Mouse (Mus musculus) CH12.LX (cell line): ENCODE results near the gene Nucb1. TPM values are rescaled to one million over a fixed set of nuclear protein-coding genes. Genes with fewer than 3 reads are reported as not detected.

Source experiments
- DNase-seq: peaks from one replicate; pipeline ENCODE4 v3.0.0-alpha.2; 2013; ENCODE audit errors: extremely low read depth
- H3K27ac ChIP-seq: 2 replicates; pipeline ENCODE4 v1.5.1; 2012; ENCODE audit warnings: low read depth, mild to moderate bottlenecking, control low read depth, moderate library complexity; ENCODE audit not compliant: insufficient read depth
- H3K27me3 ChIP-seq: replicated peaks from 2 replicates; pipeline ENCODE3; 2012; ENCODE audit warnings: inconsistent platforms
- H3K36me3 ChIP-seq, 2 experiments: replicated peaks in 1 of 2; 2 replicates each; pipeline versions ENCODE3 to v1.6.1; 2012; ENCODE audit warnings: inconsistent platforms in 1 of 2, low read length in 1 of 2, mild to moderate bottlenecking in 1 of 2, mixed read lengths in 1 of 2, moderate library complexity in 1 of 2; ENCODE audit not compliant: control insufficient read depth in 1 of 2, insufficient read depth in 1 of 2
- H3K4me1 ChIP-seq, 2 experiments: 2 replicates each; pipeline ENCODE4 v1.6.1; 2012; ENCODE audit warnings: inconsistent platforms in 1 of 2, moderate library complexity in 1 of 2; ENCODE audit not compliant: insufficient read depth in 2 of 2, control insufficient read depth in 1 of 2
- H3K4me2 ChIP-seq: 2 replicates; pipeline ENCODE4 v1.6.1; 2012; ENCODE audit warnings: low read depth, mild to moderate bottlenecking, control low read depth; ENCODE audit not compliant: poor library complexity, insufficient read depth, severe bottlenecking
- H3K4me3 ChIP-seq, 3 experiments: fragments of 150-350 bp in 1 of 3; sonication (generic) in 1 of 3; replicated peaks in 1 of 3; 2 replicates each; pipeline versions ENCODE3 to v1.5.1; 2011 to 2012; ENCODE audit warnings: low read depth in 2 of 3, low read length in 2 of 3, mild to moderate bottlenecking in 2 of 3, moderate library complexity in 2 of 3, control low read depth in 1 of 3, improper control_type of control experiment in 1 of 3, inconsistent platforms in 1 of 3, mixed read lengths in 1 of 3; ENCODE audit not compliant: poor library complexity in 1 of 3
- H3K79me2 ChIP-seq: replicated peaks from 2 replicates; pipeline ENCODE4 v1.6.1; 2012; ENCODE audit warnings: mild to moderate bottlenecking, moderate library complexity; ENCODE audit not compliant: control insufficient read depth, poor library complexity, insufficient read depth, severe bottlenecking; ENCODE audit errors: extremely low read depth
- H3K9ac ChIP-seq: 2 replicates; pipeline ENCODE4 v1.6.1; 2012; ENCODE audit warnings: low read depth, mild to moderate bottlenecking, control low read depth, moderate library complexity; ENCODE audit not compliant: insufficient read depth
- H3K9me3 ChIP-seq: replicated peaks from 2 replicates; pipeline ENCODE3; 2012; ENCODE audit warnings: low read length, inconsistent platforms, mixed read lengths
- BHLHE40 ChIP-seq: IDR thresholded peaks from 2 replicates; pipeline ENCODE4 v1.6.1; 2011; ENCODE audit warnings: mild to moderate bottlenecking, low read depth, low read length, improper control_type of control experiment
- CHD2 ChIP-seq: IDR thresholded peaks from 2 replicates; pipeline ENCODE4 v1.6.1; 2011; ENCODE audit warnings: low read length, improper control_type of control experiment
- E2F4 ChIP-seq: IDR thresholded peaks from 2 replicates; pipeline ENCODE4 v1.6.1; 2011; ENCODE audit warnings: low read depth, low read length, improper control_type of control experiment; ENCODE audit not compliant: insufficient replicate concordance
- ELF1 ChIP-seq: IDR thresholded peaks from 2 replicates; pipeline ENCODE4 v1.6.1; 2014; ENCODE audit warnings: low read depth, mild to moderate bottlenecking, inconsistent platforms, low read length, improper control_type of control experiment
- EP300 ChIP-seq: IDR thresholded peaks from 2 replicates; pipeline ENCODE4 v1.6.1; 2011; ENCODE audit warnings: low read length, improper control_type of control experiment
- ETS1 ChIP-seq: conservative IDR thresholded peaks from 2 replicates; pipeline ENCODE4 v1.6.1; 2012; ENCODE audit warnings: low read depth, mild to moderate bottlenecking, inconsistent platforms, low read length, improper control_type of control experiment, moderate library complexity
- GABPA ChIP-seq: IDR thresholded peaks from 2 replicates; pipeline ENCODE4 v1.6.1; 2012; ENCODE audit warnings: low read depth, low read length, improper control_type of control experiment, inconsistent platforms; ENCODE audit not compliant: insufficient replicate concordance
- HCFC1 ChIP-seq: IDR thresholded peaks from 2 replicates; pipeline ENCODE4 v1.6.1; 2012; ENCODE audit warnings: low read depth, mild to moderate bottlenecking, inconsistent platforms, low read length, improper control_type of control experiment
- IRF4 ChIP-seq: IDR thresholded peaks from 2 replicates; pipeline ENCODE4 v1.6.1; 2014; ENCODE audit warnings: low read depth, mild to moderate bottlenecking, inconsistent platforms, low read length, improper control_type of control experiment
- JUND ChIP-seq: conservative IDR thresholded peaks from 2 replicates; pipeline ENCODE4 v1.6.1; 2011; ENCODE audit warnings: low read depth, low read length, improper control_type of control experiment
- KAT2A ChIP-seq: IDR thresholded peaks from 2 replicates; pipeline ENCODE4 v1.6.1; 2012; ENCODE audit warnings: low read length, improper control_type of control experiment, inconsistent platforms; ENCODE audit not compliant: insufficient replicate concordance
- MEF2A ChIP-seq: IDR thresholded peaks from 2 replicates; pipeline ENCODE4 v1.6.1; 2014; ENCODE audit warnings: low read depth, mild to moderate bottlenecking, inconsistent platforms, low read length, improper control_type of control experiment, borderline replicate concordance
- MXI1 ChIP-seq: IDR thresholded peaks from 2 replicates; pipeline ENCODE4 v1.6.1; 2011; ENCODE audit warnings: mild to moderate bottlenecking, low read depth, low read length, improper control_type of control experiment
- MYC ChIP-seq: IDR thresholded peaks from 2 replicates; pipeline ENCODE4 v1.6.1; 2011; ENCODE audit warnings: low read depth, mild to moderate bottlenecking, improper control_type of control experiment, low read length
- NRF1 ChIP-seq: IDR thresholded peaks from 2 replicates; pipeline ENCODE4 v1.6.1; 2014; ENCODE audit warnings: low read depth, mild to moderate bottlenecking, inconsistent platforms, low read length, improper control_type of control experiment, moderate library complexity
- POLR2A ChIP-seq: IDR thresholded peaks from 2 replicates; pipeline ENCODE4 v1.6.1; 2011; ENCODE audit warnings: low read depth, mild to moderate bottlenecking, improper control_type of control experiment, low read length
- POLR2AphosphoS2 ChIP-seq: IDR thresholded peaks from 2 replicates; pipeline ENCODE4 v1.6.1; 2011; ENCODE audit warnings: low read depth, low read length, improper control_type of control experiment
- SMC3 ChIP-seq: IDR thresholded peaks from 2 replicates; pipeline ENCODE4 v1.6.1; 2011; ENCODE audit warnings: low read depth, low read length, improper control_type of control experiment
- TBP ChIP-seq: conservative IDR thresholded peaks from 2 replicates; pipeline ENCODE4 v1.6.1; 2011; ENCODE audit warnings: low read depth, low read length, improper control_type of control experiment
- TCF12 ChIP-seq: IDR thresholded peaks from 2 replicates; pipeline ENCODE4 v1.6.1; 2014; ENCODE audit warnings: low read depth, mild to moderate bottlenecking, inconsistent platforms, low read length, improper control_type of control experiment
- UBTF ChIP-seq: IDR thresholded peaks from 2 replicates; pipeline ENCODE4 v1.6.1; 2012; ENCODE audit warnings: low read depth, mild to moderate bottlenecking, inconsistent platforms, low read length, improper control_type of control experiment, moderate library complexity
- USF2 ChIP-seq: conservative IDR thresholded peaks from 2 replicates; pipeline ENCODE4 v1.6.1; 2011; ENCODE audit warnings: low read depth, low read length, improper control_type of control experiment
- ZC3H11A ChIP-seq: IDR thresholded peaks from 2 replicates; pipeline ENCODE4 v1.6.1; 2012; ENCODE audit warnings: low read depth, mild to moderate bottlenecking, inconsistent platforms, low read length, improper control_type of control experiment
- dilution Hi-C: fragments of 300-500 bp; cut with MboI; formaldehyde crosslinking; loops from 2 replicates; pipeline ENCODE4 v1.14.3; 2020; ENCODE audit warnings: low sequenced_read_pairs; ENCODE audit not compliant: extremely low pct_unique_long_range_greater_than_20kb, extremely low pct_ligation_motif_present
- in situ Hi-C: fragments of 300-500 bp; cut with MboI; formaldehyde crosslinking; loops from 3 replicates; pipeline ENCODE4 v1.14.3; 2019; ENCODE audit warnings: low sequenced_read_pairs, low pct_ligation_motif_present, low pct_unique_long_range_greater_than_20kb, mixed read lengths
- polyA plus RNA-seq: library from polyadenylated mRNA; unstranded; fragments of >175 nt; gene quantifications from 2 replicates; pipeline ENCODE4 v1.2.1, GENCODE M21; 2012; ENCODE audit warnings: low read depth; ENCODE audit not compliant: insufficient read length
- total RNA-seq, 2 experiments: library from RNA; depleted of rRNA; stranded (reverse); fragments of 300-350 nt in 1 of 2; fragments of >200 nt in 1 of 2; gene quantifications; 2 replicates each; pipeline ENCODE4 v1.2.3; 2012 to 2014

The Nucb1 gene
- total and polyA plus RNA-seq, 3 experiments: 40.8 to 90.4 (median 83.4) TPM

DNA sequence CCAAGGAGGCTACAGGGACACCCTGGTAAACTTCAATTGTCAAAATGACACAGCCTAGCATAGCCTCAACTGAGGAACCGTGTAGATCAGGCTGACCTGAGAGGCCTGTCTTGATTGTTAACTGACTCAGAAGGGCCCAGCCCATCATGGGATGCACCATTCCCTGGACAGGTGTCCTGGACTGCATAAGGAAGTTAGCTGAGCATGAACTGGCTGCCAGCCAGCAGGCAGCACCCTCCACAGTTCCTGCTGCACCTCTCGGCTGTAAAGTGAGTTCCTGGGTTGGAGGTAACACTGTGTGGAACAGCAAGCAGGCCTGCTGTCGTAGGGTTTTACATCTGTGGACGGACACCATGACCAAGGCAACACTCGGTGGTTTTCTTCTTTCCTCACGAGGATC lies 2.6 kb downstream of the Nucb1 start:
- Histone ChIP-seq H3K27ac (no peak overlapping the region), H3K4me3 (no peak overlapping the region), H3K4me1 (peaks cover 2 to 16% of the 10 kb centered on the region in 2 experiments; a peak in 3 of 4 replicates), H3K36me3 (peaks cover 10 to 52% of the 10 kb centered on the region in 2 experiments), H3K9ac (no peak overlapping the region), H3K79me2 (no peaks in the 10 kb centered on the region), H3K4me2 (no peak overlapping the region), H3K9me3 (no peaks in the 10 kb centered on the region), H3K27me3 (no peaks in the 10 kb centered on the region)
- in situ Hi-C loops (no loop called here), dilution Hi-C loops (no loop called here)
- no peak for DNase-seq
- TF ChIP-seq BHLHE40 (no peak), CHD2 (no peak), UBTF (no peak), ETS1 (no peak), SMC3 (no peak), TCF12 (no peak), MXI1 (no peak), JUND (no peak), ELF1 (no peak), GABPA (no peak)

DNA sequence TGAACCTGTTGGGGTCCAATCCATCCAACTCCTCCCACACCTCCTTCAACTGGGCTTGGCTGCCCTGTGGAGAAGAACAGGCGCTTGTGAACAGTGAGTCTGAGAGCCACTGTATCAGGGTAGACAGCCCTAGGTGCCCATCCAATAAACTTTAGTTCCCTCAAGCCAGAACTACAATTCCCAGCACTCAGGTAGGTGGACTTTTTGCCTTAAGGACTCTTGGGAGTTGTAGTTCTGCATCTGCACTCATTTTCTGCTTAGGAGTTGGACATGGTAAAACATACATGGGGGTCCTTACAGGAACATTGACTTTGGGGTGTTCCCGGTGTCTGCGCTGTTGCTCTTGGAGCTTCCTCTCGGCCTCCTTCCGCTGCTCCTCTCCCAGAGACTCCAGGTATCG lies 11.8 kb downstream of the Nucb1 start:
- no peak overlapping the region for H3K9ac ChIP-seq
- in situ Hi-C loops: no loop called here
- peaks cover under 1 to 14% of the 10 kb centered on the region in 2 experiments; a peak in 1 of 4 replicates for H3K4me1 ChIP-seq
- H3K4me3 ChIP-seq: no peak overlapping the region
- DNase-seq: no peak
- H3K9me3 ChIP-seq: no peaks in the 10 kb centered on the region
- peaks cover 70 to 94% of the 10 kb centered on the region in 2 experiments for H3K36me3 ChIP-seq
- no peaks in the 10 kb centered on the region for H3K27me3 ChIP-seq
- H3K27ac ChIP-seq: no peak overlapping the region
- no peak overlapping the region for H3K4me2 ChIP-seq
- dilution Hi-C loops: no loop called here
- no peaks in the 10 kb centered on the region for H3K79me2 ChIP-seq
- no peak for TF ChIP-seq KAT2A
- no peak for TF ChIP-seq EP300
- 0 out of 2 replicates have a peak, but pooled peaks have one; percentile 33 for TF ChIP-seq HCFC1
- TF ChIP-seq, all 38 proteins: peak for 1

DNA sequence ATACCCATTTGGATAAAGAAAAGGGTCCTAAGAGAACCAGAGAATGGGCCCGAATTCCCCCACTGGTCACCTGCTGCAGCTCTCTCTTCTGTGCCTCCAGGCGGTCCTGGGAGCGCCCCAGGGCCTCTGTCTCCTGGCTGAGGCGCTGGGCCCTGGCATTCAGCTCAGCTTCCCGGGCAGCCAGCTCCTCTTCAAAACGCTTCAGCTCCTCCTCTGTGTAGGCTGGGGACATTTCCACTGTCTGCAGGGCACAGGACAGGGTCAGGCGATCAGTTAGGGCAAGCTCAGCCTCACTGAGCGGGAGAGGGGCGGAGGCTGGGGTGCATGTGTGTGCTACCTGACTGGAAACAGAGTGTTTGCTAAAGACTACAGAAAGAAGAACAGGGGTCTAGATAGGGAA lies 15.7 kb downstream of the Nucb1 start:
- Histone ChIP-seq H3K4me2 (no peak overlapping the region), H3K9ac (no peak overlapping the region), H3K4me3 (no peak overlapping the region), H3K4me1 (peaks cover 6 to 20% of the 10 kb centered on the region in 2 experiments; a peak in 3 of 4 replicates), H3K9me3 (no peaks in the 10 kb centered on the region), H3K27me3 (no peaks in the 10 kb centered on the region), H3K27ac (no peak overlapping the region), H3K79me2 (no peaks in the 10 kb centered on the region), H3K36me3 (peaks cover 56 to 76% of the 10 kb centered on the region in 2 experiments)
- dilution Hi-C loops (no loop called here), in situ Hi-C loops (no loop called here)
- no peak for TF ChIP-seq MXI1
- no peak for TF ChIP-seq ELF1
- no peak for TF ChIP-seq IRF4
- TF ChIP-seq POLR2A: no peak
- no peak for TF ChIP-seq JUND
- no peak for TF ChIP-seq ZC3H11A
- no peak for TF ChIP-seq MEF2A
- no peak for TF ChIP-seq MYC
- no peak for TF ChIP-seq POLR2AphosphoS2
- no peak for TF ChIP-seq NRF1
- no peak for TF ChIP-seq E2F4
- TF ChIP-seq USF2: no peak
- no peak for TF ChIP-seq TBP
- TF ChIP-seq TCF12: no peak
- DNase-seq: no peak
